Mouse (Mus musculus) ES-Bruce4 (cell line): Measurements from ENCODE around the gene Rassf3. TPM values are rescaled to one million over a fixed set of nuclear protein-coding genes. Genes with fewer than 3 reads are reported as not detected.
A peak's percentile ranks its signal among the peaks of the same experiment; 100 is the strongest.

Experiments
- H3K27ac ChIP-seq: 2 replicates; pipeline ENCODE4 v1.5.1; 2012; ENCODE audit warnings: low read length, inconsistent platforms; ENCODE audit not compliant: insufficient read depth
- H3K27me3 ChIP-seq: 2 replicates; pipeline ENCODE4 v1.6.1; 2012; ENCODE audit warnings: mild to moderate bottlenecking, low read length, inconsistent platforms; ENCODE audit not compliant: control insufficient read depth, poor library complexity, insufficient read depth, severe bottlenecking
- H3K36me3 ChIP-seq: 2 replicates; pipeline ENCODE4 v1.6.1; 2012; ENCODE audit warnings: inconsistent platforms, mild to moderate bottlenecking, low read length, moderate library complexity; ENCODE audit not compliant: control insufficient read depth, poor library complexity, insufficient read depth, severe bottlenecking
- H3K4me1 ChIP-seq: one replicate; pipeline ENCODE4 v1.8.1; 2011; ENCODE audit warnings: low read length; ENCODE audit not compliant: control insufficient read depth, insufficient read depth
- H3K4me3 ChIP-seq: 2 replicates; pipeline ENCODE4 v1.5.1; 2011; ENCODE audit warnings: low read depth, mild to moderate bottlenecking, low read length
- H3K9ac ChIP-seq: 2 replicates; pipeline ENCODE4 v1.6.1; 2012; ENCODE audit warnings: low read depth, mild to moderate bottlenecking, inconsistent platforms; ENCODE audit not compliant: poor library complexity, severe bottlenecking
- H3K9me3 ChIP-seq: replicated peaks from 2 replicates; pipeline ENCODE4 v1.6.1; 2012; ENCODE audit warnings: mild to moderate bottlenecking, low read length, inconsistent platforms; ENCODE audit not compliant: control insufficient read depth, poor library complexity, insufficient read depth, severe bottlenecking
- CTCF ChIP-seq: IDR thresholded peaks from one replicate; pipeline ENCODE4 v1.8.1; 2011; ENCODE audit warnings: low read depth, low read length
- EP300 ChIP-seq: IDR thresholded peaks from 2 replicates; pipeline ENCODE4 v1.6.1; 2011; ENCODE audit warnings: low read depth, low read length; ENCODE audit not compliant: insufficient read depth
- POLR2A ChIP-seq: IDR thresholded peaks from one replicate; pipeline ENCODE4 v1.8.1; 2011; ENCODE audit warnings: low read length; ENCODE audit not compliant: insufficient read depth
- polyA plus RNA-seq: library from polyadenylated mRNA; stranded (reverse); fragments of >200 nt; gene quantifications from 2 replicates; pipeline ENCODE4 v1.2.4, GENCODE M21; 2011; ENCODE audit warnings: low read depth; ENCODE audit not compliant: missing spikeins, insufficient read depth, insufficient read length

The Rassf3 gene
- polyA plus RNA-seq, 1 experiment = 41.7 TPM

DNA sequence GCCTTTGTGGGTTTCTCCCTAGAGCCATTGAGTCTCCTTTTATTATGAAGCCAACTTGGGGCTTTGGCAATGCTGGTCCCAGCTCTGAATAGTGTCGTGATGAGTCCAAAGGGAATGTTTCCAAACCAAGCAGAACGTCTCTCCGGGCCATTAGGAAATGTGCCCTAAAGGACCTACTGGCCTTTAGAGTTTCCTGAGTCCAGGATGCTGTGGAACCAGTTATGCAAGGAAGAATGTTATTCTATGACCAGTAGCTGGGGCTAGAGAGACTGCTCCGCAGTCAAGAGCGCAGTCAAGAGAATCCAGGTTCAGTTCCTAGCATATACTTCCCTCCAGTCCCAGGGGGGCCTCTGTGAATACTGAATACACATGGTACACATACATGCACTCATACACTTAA, 23.9 kb upstream of the Rassf3 start:
- H3K27ac ChIP-seq = peak overlapping the region; percentile 81

DNA sequence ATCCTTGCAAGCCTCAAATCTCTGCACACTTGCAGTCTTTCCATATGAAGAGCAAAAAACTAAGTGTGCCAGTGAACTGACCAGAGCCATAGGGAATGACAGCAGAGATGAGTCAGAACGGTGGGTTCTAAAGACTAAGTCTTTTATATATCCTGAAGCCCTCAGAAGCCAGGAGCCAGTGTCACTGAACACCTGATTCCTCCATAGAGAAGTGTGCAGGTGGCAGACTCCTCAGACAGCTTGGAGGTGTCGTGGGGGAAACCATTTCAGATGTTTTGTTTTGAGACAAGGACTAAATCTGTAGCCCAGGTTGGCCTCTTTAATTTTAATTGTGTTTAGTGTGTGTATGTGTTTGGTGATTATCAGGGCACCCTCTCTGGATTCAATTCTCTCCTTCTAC, 22.9 kb upstream of the Rassf3 start:
- H3K9ac ChIP-seq = no peak overlapping the region
- TF ChIP-seq CTCF (no peak), POLR2A (no peak), EP300 (no peak)

More for the DNA sequence above, 23.9 kb upstream of the Rassf3 start:
- no peak for TF ChIP-seq POLR2A
- TF ChIP-seq EP300 = no peak
- no peak for TF ChIP-seq CTCF
- no peaks in the 10 kb centered on the region for H3K27me3 ChIP-seq
- H3K9ac ChIP-seq = 0 out of 2 replicates have a peak overlapping the region, but pooled peaks have one; percentile 49
- no peak overlapping the region for H3K4me3 ChIP-seq
- H3K9me3 ChIP-seq = no peaks in the 10 kb centered on the region
- no peaks in the 10 kb centered on the region for H3K36me3 ChIP-seq
- peaks cover 2% of the 10 kb centered on the region for H3K4me1 ChIP-seq

DNA sequence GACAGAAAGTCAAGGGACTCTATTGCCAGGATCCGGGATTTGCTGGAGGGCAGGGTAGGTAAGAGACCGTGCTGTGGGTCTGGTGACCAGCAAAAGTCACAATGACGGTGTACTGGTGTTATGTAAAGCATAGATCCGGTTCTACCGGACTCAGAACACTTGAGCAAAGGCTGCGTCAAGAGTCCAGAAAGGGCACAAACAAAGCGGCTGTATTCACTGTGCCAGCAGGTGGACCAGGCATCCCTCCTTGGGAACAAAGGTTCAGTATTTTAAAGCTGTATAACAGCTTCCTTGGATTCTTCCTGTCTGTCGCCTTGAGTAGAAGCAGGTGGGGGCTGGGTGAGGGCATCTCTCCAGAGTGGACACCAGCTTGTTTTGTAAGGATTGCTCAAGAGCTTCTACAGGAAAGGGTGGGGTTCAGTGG, 22.3 kb upstream of the Rassf3 start:
- Histone ChIP-seq H3K4me3 (peak overlapping the region; percentile 6; the same call in 1 of the 2 replicates), H3K27me3 (no peaks in the 10 kb centered on the region), H3K27ac (peak overlapping the region; percentile 81), H3K9ac (peak overlapping the region; percentile 16; the same call in 1 of the 2 replicates), H3K4me1 (peaks cover 4% of the 10 kb centered on the region), H3K9me3 (no peaks in the 10 kb centered on the region), H3K36me3 (no peaks in the 10 kb centered on the region)
- TF ChIP-seq EP300 (no peak), POLR2A (no peak), CTCF (no peak)

More for the DNA sequence above, 22.9 kb upstream of the Rassf3 start:
- H3K36me3 ChIP-seq = no peaks in the 10 kb centered on the region
- H3K27ac ChIP-seq = peak overlapping the region; percentile 43
- peaks cover 4% of the 10 kb centered on the region for H3K4me1 ChIP-seq
- no peaks in the 10 kb centered on the region for H3K9me3 ChIP-seq
- no peaks in the 10 kb centered on the region for H3K27me3 ChIP-seq
- H3K4me3 ChIP-seq = no peak overlapping the region

DNA sequence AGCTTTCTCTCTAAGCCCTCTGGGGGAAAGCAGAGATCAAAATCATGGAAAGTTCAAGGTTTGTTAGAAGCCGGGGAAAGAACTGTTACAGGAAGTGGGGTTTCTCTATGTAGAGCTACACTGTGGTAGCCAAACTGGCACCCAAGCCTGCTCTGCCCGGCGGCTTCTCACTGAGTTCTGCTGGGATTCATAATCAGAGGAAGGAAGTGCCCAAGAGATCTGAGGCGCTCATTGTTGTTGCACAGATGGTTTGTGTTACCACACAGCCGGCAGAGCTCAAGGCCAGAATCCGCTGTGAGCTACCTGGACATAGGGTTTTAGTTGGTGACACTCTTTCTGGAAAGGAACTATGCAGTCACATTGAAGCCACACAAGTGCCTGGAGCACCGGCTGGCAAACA, 21.8 kb upstream of the Rassf3 start:
- Histone ChIP-seq H3K9ac (peak overlapping the region; percentile 16; the same call in 1 of the 2 replicates), H3K4me1 (peaks cover 4% of the 10 kb centered on the region), H3K27me3 (no peaks in the 10 kb centered on the region), H3K36me3 (no peaks in the 10 kb centered on the region), H3K27ac (peak overlapping the region; percentile 81), H3K4me3 (no peak overlapping the region), H3K9me3 (no peaks in the 10 kb centered on the region)
- TF ChIP-seq EP300 = no peak
- no peak for TF ChIP-seq POLR2A
- TF ChIP-seq CTCF = no peak

DNA sequence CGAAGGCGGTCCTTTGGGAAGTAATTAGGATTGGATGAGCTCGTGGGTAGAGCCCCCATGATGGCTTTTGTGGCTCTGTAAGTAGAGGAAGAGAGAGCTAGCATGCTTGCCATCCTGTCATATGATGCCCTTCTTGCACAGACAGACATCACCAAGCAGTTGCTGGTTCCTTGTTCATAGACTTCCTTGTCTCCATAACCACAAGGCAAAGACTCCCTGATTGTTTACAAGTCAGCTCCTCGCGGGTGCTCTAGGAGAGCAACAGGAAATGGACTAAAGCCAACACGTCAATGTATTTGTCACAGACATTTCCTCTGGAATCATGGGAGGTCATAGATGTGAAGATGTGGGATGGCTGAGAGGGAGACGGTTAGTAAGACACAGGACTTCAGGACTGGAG, 20.5 kb upstream of the Rassf3 start:
- Histone ChIP-seq H3K27me3 (no peaks in the 10 kb centered on the region), H3K27ac (no peak overlapping the region)

DNA sequence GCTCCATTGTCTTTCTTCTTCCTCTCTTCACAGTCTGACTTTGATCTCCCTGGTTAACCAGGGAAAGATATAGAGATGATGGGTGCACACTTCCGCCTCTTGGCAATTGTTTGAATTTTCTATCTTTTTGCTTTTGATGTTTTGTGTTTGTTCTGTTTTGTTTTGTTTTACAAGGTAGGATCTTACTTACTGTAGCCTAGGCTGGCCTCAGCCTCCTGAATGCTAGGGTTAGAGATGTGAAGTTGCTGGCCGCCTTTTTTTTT, 17.9 kb upstream of the Rassf3 start:
- peaks cover 2% of the 10 kb centered on the region for H3K4me1 ChIP-seq
- H3K9me3 ChIP-seq = no peaks in the 10 kb centered on the region
- TF ChIP-seq CTCF = no peak
- no peak for TF ChIP-seq POLR2A
- TF ChIP-seq EP300 = no peak
- no peak overlapping the region for H3K9ac ChIP-seq
- H3K4me3 ChIP-seq = no peak overlapping the region
- no peaks in the 10 kb centered on the region for H3K27me3 ChIP-seq
- H3K36me3 ChIP-seq = no peaks in the 10 kb centered on the region
- no peak overlapping the region for H3K27ac ChIP-seq

More for the DNA sequence above, 20.5 kb upstream of the Rassf3 start:
- no peak for TF ChIP-seq POLR2A
- no peak for TF ChIP-seq CTCF
- no peak for TF ChIP-seq EP300
- Histone ChIP-seq H3K4me3 (no peak overlapping the region), H3K9ac (no peak overlapping the region), H3K4me1 (peaks cover 4% of the 10 kb centered on the region), H3K36me3 (no peaks in the 10 kb centered on the region), H3K9me3 (no peaks in the 10 kb centered on the region)
